Mouse (Mus musculus) megakaryocyte, embryonic 14.5 days (primary cell): ENCODE data around the gene Gtf3c1.

Source experiments
- FLI1 ChIP-seq: IDR thresholded peaks from 2 replicates; pipeline ENCODE4 v1.6.1; 2012; ENCODE audit warnings: low read length, inconsistent platforms, mixed read lengths
- GATA1 ChIP-seq: IDR thresholded peaks from 3 replicates; pipeline ENCODE4 v1.6.1; 2012; ENCODE audit warnings: mixed read lengths, low read length, inconsistent platforms, borderline replicate concordance

GRCm38 (mm10) chr7:125637220-125638140 is 70.1 kb downstream of the Gtf3c1 start:
- TF ChIP-seq GATA1, result no peak
- no peak for TF ChIP-seq FLI1
